Comparison of ENCODE assay signal across 8 mouse cellular contexts in the genomic region with DNA sequence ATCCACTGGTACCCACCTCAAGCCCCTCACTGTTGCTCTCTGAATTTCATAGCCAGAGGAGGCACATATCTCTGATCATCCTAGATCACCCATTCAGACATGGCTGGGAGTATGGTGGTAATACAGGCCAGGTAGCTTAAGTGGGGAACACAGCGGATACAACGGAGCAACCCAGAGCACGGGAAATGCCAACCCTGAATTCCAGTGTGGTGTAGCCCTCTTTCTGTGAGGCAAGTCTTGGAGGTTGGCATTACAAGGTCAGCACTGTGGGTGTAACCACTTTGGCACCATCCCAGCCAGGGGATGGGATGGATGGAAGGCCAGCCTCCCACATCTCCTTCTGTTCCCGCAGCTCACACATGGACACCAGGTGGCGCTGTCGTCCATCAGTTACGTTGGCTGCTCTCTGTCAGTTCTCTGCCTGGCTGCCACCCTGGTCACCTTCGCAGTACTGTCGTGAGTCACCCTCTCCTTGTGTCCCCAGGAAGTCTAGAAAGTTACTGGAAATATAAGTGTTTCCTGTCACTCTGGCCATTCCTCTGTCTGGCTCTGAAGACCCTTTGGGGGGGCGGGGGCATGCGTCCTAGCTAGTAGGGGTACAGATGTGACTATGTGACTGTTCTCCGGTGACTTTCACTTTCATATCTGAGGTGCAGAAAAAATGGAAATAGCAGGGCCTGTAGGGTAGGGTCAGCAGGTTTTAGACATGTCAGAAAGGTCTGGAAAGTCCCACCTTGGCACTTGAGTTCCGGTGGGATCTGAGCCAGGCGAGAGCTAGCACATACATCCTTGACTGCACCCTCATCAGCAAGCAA.
A peak's percentile ranks its signal among the peaks of the same experiment; 100 is the strongest.
DNase-seq lines count a peak whose midpoint lies in the region; ATAC-seq and TF ChIP-seq lines count a peak whose summit lies in the region.

No protein-coding gene starts in this region.

- no peaks in the 10 kb centered on the region for H3K9me3 ChIP-seq in heart, embryonic 13.5 days
- H3K9me3 ChIP-seq in liver, embryonic 11.5 days (ENCODE audit: control insufficient read depth, low read length), result no peaks in the 10 kb centered on the region

- no peak overlapping the region for H3K27ac ChIP-seq in heart, embryonic 13.5 days (replicated peaks)
- no peak overlapping the region for H3K27ac ChIP-seq in liver, embryonic 11.5 days (ENCODE audit: low read depth, low read length)

- peak overlapping the region; percentile 51 for H3K4me2 ChIP-seq in heart, embryonic 13.5 days
- H3K4me2 ChIP-seq in liver, embryonic 11.5 days, result peak overlapping the region; percentile 7
- peak overlapping the region; percentile 67 for H3K4me2 ChIP-seq in myocyte (ENCODE audit: low read depth)

- WGBS in heart, embryonic 13.5 days, result 49% methylated on average over 14 of the region's 14 CpGs
- 48% methylated on average over 14 of the region's 14 CpGs for WGBS in liver, embryonic 11.5 days

- peak; percentile 78 for ATAC-seq in erythroid progenitor cell, adult 5-6 weeks (replicated peaks; ENCODE audit: low FRiP score, poor library complexity, severe bottlenecking)
- no peak for ATAC-seq in heart, embryonic 13.5 days (ENCODE audit: extremely low read depth, insufficient number of reproducible peaks, low FRiP score, low TSS enrichment)
- ATAC-seq in liver, embryonic 11.5 days (replicated peaks; ENCODE audit: low FRiP score), result peak; percentile 30; the same call in 1 of the 2 replicates

- H3K79me2 ChIP-seq in myocyte (ENCODE audit: control insufficient read depth, insufficient read depth), result no peaks in the 10 kb centered on the region

- peak overlapping the region; percentile 26; the same call in 1 of the 2 replicates for H3K4me3 ChIP-seq in heart, embryonic 13.5 days
- no peak overlapping the region for H3K4me3 ChIP-seq in liver, embryonic 11.5 days (ENCODE audit: low read depth, low read length)
- H3K4me3 ChIP-seq in myocyte, result no peak overlapping the region

- DNase-seq in 416B (ENCODE audit: low read depth), result peak; percentile 81
- DNase-seq in brain, adult 2 months (ENCODE audit: low read depth, low spot score), result peak; percentile 92
- DNase-seq in kidney, postnatal 10 days, result peak; percentile 94
- DNase-seq in liver, embryonic 11.5 days (ENCODE audit: low spot score), result peak; percentile 77
- peak; percentile 74 to 92 for DNase-seq in spleen, postnatal 4 days (ENCODE audit: low spot score in 2 of 2)

- no peak overlapping the region for H3K9ac ChIP-seq in heart, embryonic 13.5 days
- no peak overlapping the region for H3K9ac ChIP-seq in liver, embryonic 11.5 days (ENCODE audit: low read depth, low read length)

- peaks cover 8% of the 10 kb centered on the region for H3K4me1 ChIP-seq in heart, embryonic 13.5 days
- H3K4me1 ChIP-seq in liver, embryonic 11.5 days (replicated peaks; ENCODE audit: control insufficient read depth, insufficient read depth, low read length), result peaks cover 10% of the 10 kb centered on the region

- H3K36me3 ChIP-seq in heart, embryonic 13.5 days, result no peaks in the 10 kb centered on the region
- H3K36me3 ChIP-seq in liver, embryonic 11.5 days (ENCODE audit: control insufficient read depth, insufficient read depth, low read length), result no peaks in the 10 kb centered on the region
- H3K36me3 ChIP-seq in myocyte (ENCODE audit: control insufficient read depth, insufficient read depth), result no peaks in the 10 kb centered on the region

- H3ac ChIP-seq in myocyte (ENCODE audit: control insufficient read depth, insufficient read length), result no peak overlapping the region

- peaks cover 20% of the 10 kb centered on the region for H3K27me3 ChIP-seq in heart, embryonic 13.5 days (replicated peaks)
- peaks cover 8% of the 10 kb centered on the region for H3K27me3 ChIP-seq in liver, embryonic 11.5 days (replicated peaks; ENCODE audit: control insufficient read depth, insufficient read depth, low read length)
- H3K27me3 ChIP-seq in myocyte (ENCODE audit: control insufficient read depth, insufficient read depth, insufficient read length), result no peaks in the 10 kb centered on the region

- TF ChIP-seq POLR2A in myocyte (IDR thresholded peaks at IDR 0.05; ENCODE audit: insufficient read length, low read depth), result no peak

TF ChIP-seq in myocyte, 11 proteins besides CTCF, POLR2A, EP300 and RAD21:
- no peak for TF ChIP-seq SRF (IDR thresholded peaks at IDR 0.05; ENCODE audit: control insufficient read depth, insufficient read length, low read depth)
- TF ChIP-seq TCF3 (IDR thresholded peaks at IDR 0.05; ENCODE audit: insufficient read length, low read depth), result no peak
- TF ChIP-seq POLR2AphosphoS2 (IDR thresholded peaks at IDR 0.05; ENCODE audit: insufficient read length, low read depth), result no peak
- no peak for TF ChIP-seq TCF12 (IDR thresholded peaks at IDR 0.05; ENCODE audit: insufficient read depth, poor library complexity, severe bottlenecking)
- no peak for TF ChIP-seq MYOG (IDR thresholded peaks at IDR 0.05; ENCODE audit: control insufficient read depth in 1 of 3, insufficient read depth in 1 of 3, insufficient read length in 2 of 3, low read depth in 2 of 3)
- no peak for TF ChIP-seq REST (IDR thresholded peaks at IDR 0.05; ENCODE audit: insufficient read depth, insufficient read length)
- no peak for TF ChIP-seq USF1 (IDR thresholded peaks at IDR 0.05; ENCODE audit: low read depth)
- no peak for TF ChIP-seq MAX (IDR thresholded peaks at IDR 0.05; ENCODE audit: low read depth)
- no peak for TF ChIP-seq CEBPB (IDR thresholded peaks at IDR 0.05; ENCODE audit: insufficient read depth, poor library complexity, severe bottlenecking)
- no peak for TF ChIP-seq MYOD1 (IDR thresholded peaks at IDR 0.05; ENCODE audit: control insufficient read depth in 1 of 3, insufficient read length in 2 of 3, low read depth in 2 of 3)

Comparison
In these comparisons a context has a peak if more than half of its experiments do, and no peak if none do; other contexts are left out.
1. H3K4me2 ChIP-seq: peak in every context shown above with its lines; median percentile 67 in myocyte; 51 in heart, embryonic 13.5 days; 7 in liver, embryonic 11.5 days.